ENCODE assay signal across 7 mouse cellular contexts in the genomic region with DNA sequence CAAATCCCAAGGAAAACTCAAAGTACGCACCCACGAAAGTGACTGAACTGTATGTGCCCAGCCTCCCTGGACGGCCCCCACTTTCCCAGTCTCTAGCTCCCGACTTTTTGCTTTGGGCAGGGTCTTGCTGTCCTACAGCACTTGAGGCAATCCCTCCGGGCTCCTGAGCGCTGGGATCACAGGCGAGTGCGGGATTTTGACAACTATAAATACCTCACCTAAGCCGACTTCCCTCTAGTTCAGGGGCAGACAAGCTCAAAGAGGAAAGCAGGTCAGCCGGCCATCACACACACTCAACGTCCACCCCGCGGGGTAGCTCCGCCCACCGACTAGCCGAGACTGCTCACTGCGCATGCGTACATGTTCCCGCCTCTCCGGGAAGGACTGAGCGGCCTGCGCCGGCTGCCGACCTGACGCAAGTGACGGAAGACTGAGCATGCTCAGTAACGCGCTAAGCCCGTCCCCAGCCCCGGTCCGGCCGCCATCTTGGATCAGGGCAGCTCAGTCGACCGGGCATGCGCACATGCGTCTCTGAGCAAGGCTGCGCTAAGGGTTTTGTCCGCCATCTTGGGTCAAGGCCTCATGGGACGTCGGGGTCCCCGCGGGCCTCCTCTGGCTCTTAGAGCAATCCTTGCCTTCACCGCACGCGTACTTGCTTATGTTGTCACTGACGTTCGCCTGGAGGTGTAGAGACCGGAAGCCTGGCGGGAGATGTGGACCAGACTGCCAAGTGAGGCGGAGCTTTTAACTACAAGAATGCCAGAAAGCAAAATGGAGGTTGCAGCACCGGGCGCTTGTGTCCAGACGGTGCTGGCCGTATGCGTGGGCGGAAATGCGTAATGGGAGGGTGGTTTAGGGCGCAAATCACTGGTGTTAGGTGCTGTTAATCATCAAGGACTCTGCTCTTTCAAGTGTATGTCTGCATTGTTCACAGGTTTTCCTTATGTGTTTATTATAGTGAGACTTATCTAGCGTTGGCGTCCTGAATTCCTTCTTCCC. TPM values are rescaled to one million over a fixed set of nuclear protein-coding genes. Genes with fewer than 3 reads are reported as not detected.
DNase-seq lines count a peak whose midpoint lies in the region; ATAC-seq lines count a peak whose summit lies in the region.

0610009B22Rik (minus strand) TSS at position 545 of the 999 bp plus-strand sequence.

- no peaks in the 10 kb centered on the region for H3K4me1 ChIP-seq in embryonic facial prominence, embryonic 11.5 days (ENCODE audit: control insufficient read depth, insufficient read depth, low read length)
- peaks cover 15% of the 10 kb centered on the region for H3K4me1 ChIP-seq in limb, embryonic 10.5 days
- H3K4me1 ChIP-seq in midbrain, embryonic 13.5 days (replicated peaks): peaks cover 16% of the 10 kb centered on the region

- peak within 1 kb of the TSS; percentile 93 for H3K9ac ChIP-seq in embryonic facial prominence, embryonic 11.5 days (replicated peaks; ENCODE audit: low read length)
- H3K9ac ChIP-seq in midbrain, embryonic 13.5 days (replicated peaks): peak within 1 kb of the TSS; percentile 85

- peak; percentile 98 for ATAC-seq in embryonic facial prominence, embryonic 11.5 days (replicated peaks; ENCODE audit: insufficient number of reproducible peaks, low FRiP score, low TSS enrichment, low read depth)
- ATAC-seq in granulocyte monocyte progenitor cell, adult 5-6 weeks (replicated peaks; ENCODE audit: poor library complexity, severe bottlenecking): peak; percentile 95
- peak; percentile 100 for ATAC-seq in midbrain, embryonic 13.5 days

- peak within 1 kb of the TSS; percentile 46 for H3K4me3 ChIP-seq in embryonic facial prominence, embryonic 11.5 days (ENCODE audit: low read depth, low read length)
- peak within 1 kb of the TSS; percentile 66 for H3K4me3 ChIP-seq in limb, embryonic 10.5 days
- H3K4me3 ChIP-seq in midbrain, embryonic 13.5 days (replicated peaks): peak within 1 kb of the TSS; percentile 72

- H3K36me3 ChIP-seq in embryonic facial prominence, embryonic 11.5 days (replicated peaks; ENCODE audit: control insufficient read depth, insufficient read depth, low read depth, low read length): peaks cover 2% of the 10 kb centered on the region; the same call in 1 of the 2 replicates
- H3K36me3 ChIP-seq in limb, embryonic 10.5 days: peaks cover 27% of the 10 kb centered on the region
- H3K36me3 ChIP-seq in midbrain, embryonic 13.5 days: peaks cover 22% of the 10 kb centered on the region

- peak within 1 kb of the TSS; percentile 69 for H3K4me2 ChIP-seq in embryonic facial prominence, embryonic 11.5 days (ENCODE audit: low read depth, low read length)
- H3K4me2 ChIP-seq in midbrain, embryonic 13.5 days (replicated peaks): peak within 1 kb of the TSS; percentile 75

- H3K9me3 ChIP-seq in embryonic facial prominence, embryonic 11.5 days (replicated peaks; ENCODE audit: control insufficient read depth, low read length): no peaks in the 10 kb centered on the region
- H3K9me3 ChIP-seq in limb, embryonic 10.5 days (replicated peaks): no peaks in the 10 kb centered on the region
- no peaks in the 10 kb centered on the region for H3K9me3 ChIP-seq in midbrain, embryonic 13.5 days

- WGBS in embryonic facial prominence, embryonic 11.5 days: under 1% methylated on average over 60 of the region's 60 CpGs
- WGBS in limb, embryonic 10.5 days: under 1% methylated on average over 60 of the region's 60 CpGs
- WGBS in midbrain, embryonic 13.5 days: under 1% methylated on average over 60 of the region's 60 CpGs

- H3K27me3 ChIP-seq in embryonic facial prominence, embryonic 11.5 days (ENCODE audit: control insufficient read depth, insufficient read depth, low read length): no peaks in the 10 kb centered on the region
- H3K27me3 ChIP-seq in limb, embryonic 10.5 days (ENCODE audit: low read depth, poor library complexity, severe bottlenecking): no peaks in the 10 kb centered on the region
- no peaks in the 10 kb centered on the region for H3K27me3 ChIP-seq in midbrain, embryonic 13.5 days

- peak within 1 kb of the TSS; percentile 98 for H3K27ac ChIP-seq in embryonic facial prominence, embryonic 11.5 days (replicated peaks; ENCODE audit: low read depth, low read length)
- peak within 1 kb of the TSS; percentile 98 for H3K27ac ChIP-seq in limb, embryonic 10.5 days
- peak within 1 kb of the TSS; percentile 98 for H3K27ac ChIP-seq in midbrain, embryonic 13.5 days

- DNase-seq in adrenal gland, postnatal 14 days: peak; percentile 100
- DNase-seq in embryonic facial prominence, embryonic 11.5 days (ENCODE audit: low spot score): peak; percentile 100
- DNase-seq in kidney, adult 11 months: peak; percentile 99
- DNase-seq in limb, embryonic 10.5 days (ENCODE audit: low spot score): peak; percentile 100
- peak; percentile 99 for DNase-seq in spleen, adult 12 weeks (ENCODE audit: low spot score)

RNA-seq across cellular contexts. Expression of gene 0610009B22Rik, which starts in this region (rescaled TPM):
- total RNA-seq in adrenal gland, postnatal 14 days (2021): 47.1 and 52.0 TPM in 2 replicates
- polyA plus RNA-seq in embryonic facial prominence, embryonic 11.5 days (2014; fragmentation: Nextera tagmentation; extraction: Ambion mirVana): 100 and 107 TPM in 2 replicates
- 22.4 and 33.5 TPM in 2 replicates for total RNA-seq in granulocyte monocyte progenitor cell, adult 5-6 weeks (2014; fragmentation: Nextera tagmentation)
- 14.7 and 17.5 TPM in 2 replicates for total RNA-seq in granulocyte monocyte progenitor cell, adult 5-6 weeks (2017)
- 73.4 and 80.2 TPM in 2 replicates for polyA plus RNA-seq in limb, embryonic 10.5 days (2016; fragmentation: Nextera tagmentation; extraction: Ambion mirVana)
- 115 and 117 TPM in 2 replicates for polyA plus RNA-seq in midbrain, embryonic 13.5 days (2015; fragmentation: Nextera tagmentation; extraction: Ambion mirVana)

Comparison
In these comparisons a context has a peak if more than half of its experiments do, and no peak if none do; other contexts are left out.
1. Peak in every context shown above with its lines: DNase-seq, ATAC-seq, H3K4me3 ChIP-seq and H3K27ac ChIP-seq.